Mouse (Mus musculus) hindbrain, embryonic 16.5 days (tissue): ENCODE results near the gene S100a11. TPM values are rescaled to one million over a fixed set of nuclear protein-coding genes. Genes with fewer than 3 reads are reported as not detected.

Experiments
- ATAC-seq: fragments of 200-750 bp; cut with Nextera tagmentation; 2 replicates; pipeline ENCODE4 v1.8.0; 2017; ENCODE audit warnings: moderate TSS enrichment, moderate library complexity
- H3K27ac ChIP-seq: fragments of 300-500 bp; sonication (generic); 2 replicates; pipeline ENCODE4 v1.5.1; 2014; ENCODE audit warnings: low read depth, mild to moderate bottlenecking, control low read depth, low read length, moderate library complexity
- H3K27me3 ChIP-seq: fragments of 300-500 bp; sonication (generic); replicated peaks from 2 replicates; pipeline ENCODE4 v1.6.1; 2014; ENCODE audit warnings: low read length; ENCODE audit not compliant: control insufficient read depth, insufficient read depth
- H3K36me3 ChIP-seq: fragments of 300-500 bp; sonication (generic); 2 replicates; pipeline ENCODE4 v1.6.1; 2014; ENCODE audit warnings: mild to moderate bottlenecking, low read length, moderate library complexity, mixed read lengths; ENCODE audit not compliant: control insufficient read depth, insufficient read depth
- H3K4me1 ChIP-seq: fragments of 300-500 bp; sonication (generic); 2 replicates; pipeline ENCODE4 v1.6.1; 2014; ENCODE audit warnings: low read depth, low read length; ENCODE audit not compliant: control insufficient read depth, insufficient read depth
- H3K4me2 ChIP-seq: fragments of 300-500 bp; sonication (generic); 2 replicates; pipeline ENCODE4 v1.6.1; 2014; ENCODE audit warnings: mild to moderate bottlenecking, low read length, control low read depth, moderate library complexity
- H3K4me3 ChIP-seq: fragments of 300-500 bp; sonication (generic); 2 replicates; pipeline ENCODE4 v1.5.1; 2014; ENCODE audit warnings: mild to moderate bottlenecking, low read length, control low read depth, moderate library complexity
- H3K9ac ChIP-seq: fragments of 300-500 bp; sonication (generic); 2 replicates; pipeline ENCODE4 v1.6.1; 2014; ENCODE audit warnings: low read depth, mild to moderate bottlenecking, control low read depth, low read length, moderate library complexity
- H3K9me3 ChIP-seq: fragments of 300-500 bp; sonication (generic); 2 replicates; pipeline ENCODE4 v1.6.1; 2014; ENCODE audit warnings: mild to moderate bottlenecking, low read length, moderate library complexity; ENCODE audit not compliant: control insufficient read depth
- WGBS: fragments of 180-500 bp; shearing (Covaris S2); extraction: QIAGEN DNeasy Blood & Tissue Kit; methylation state at CpG from one replicate; pipeline ENCODE4 v1.1.7; 2014; 5-methylcytosine and 5-hydroxymethylcytosine counted together
- polyA plus RNA-seq: library from polyadenylated mRNA; unstranded; fragments of >200 nt; fragmentation: Nextera tagmentation; extraction: Ambion mirVana; gene quantifications from 2 replicates; pipeline ENCODE4 v1.2.1, GENCODE M21; 2015

Gene S100a11
- polyA plus RNA-seq, 1 experiment from 2014 or later: 173 TPM

DNA sequence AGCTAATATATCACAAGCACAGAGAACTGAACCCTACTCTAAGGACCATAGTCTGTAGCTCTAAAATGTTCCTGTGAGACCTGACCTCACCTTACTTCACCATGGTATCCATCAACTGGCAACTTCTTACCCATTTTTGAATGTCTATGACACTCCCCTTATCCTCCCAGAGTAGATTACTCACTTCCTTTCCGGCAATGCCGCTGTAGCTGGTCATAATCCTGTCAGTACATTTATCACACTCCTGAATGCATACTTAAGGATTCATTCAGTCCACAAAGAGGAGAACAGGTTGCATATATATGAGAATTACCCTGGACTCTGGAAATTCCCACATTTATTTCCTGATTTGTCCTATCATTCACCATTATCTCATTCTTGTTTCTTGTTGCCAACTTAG, 2.9 kb upstream of the S100a11 start:
- WGBS: 89% methylated on average over 2 of the region's 2 CpGs
- no peak overlapping the region for H3K4me2 ChIP-seq
- no peak overlapping the region for H3K4me3 ChIP-seq

DNA sequence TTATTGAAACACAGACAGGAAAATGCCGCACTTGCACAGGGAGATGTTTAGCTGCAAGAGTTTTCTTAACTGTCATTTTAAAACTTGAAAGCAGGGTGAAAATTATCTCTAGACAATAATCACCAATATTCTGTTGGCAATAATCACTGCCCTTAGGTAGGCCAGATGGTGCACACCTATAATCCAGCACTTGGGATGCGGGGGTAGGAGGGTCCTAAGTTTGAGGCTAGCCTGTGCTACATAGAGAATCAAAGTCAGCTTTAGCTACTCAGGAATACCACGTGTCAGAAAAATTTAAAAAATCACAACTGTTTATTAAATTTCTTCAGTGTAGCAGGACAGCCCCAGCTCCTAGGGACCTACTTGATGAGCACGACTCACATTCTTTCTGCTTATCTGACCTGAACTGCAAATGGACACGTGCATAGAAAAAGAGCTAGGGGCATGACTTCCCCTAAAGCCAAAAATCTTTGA, 395 bp upstream of the S100a11 start:
- no peaks in the 10 kb centered on the region for H3K36me3 ChIP-seq
- no peak overlapping the region for H3K9ac ChIP-seq
- H3K9me3 ChIP-seq: no peaks in the 10 kb centered on the region
- no peak overlapping the region for H3K27ac ChIP-seq
- H3K4me1 ChIP-seq: no peaks in the 10 kb centered on the region; the same call in 1 of the 2 replicates
- WGBS: 56% methylated on average over 5 of the region's 5 CpGs
- peak overlapping the region; percentile 61 for H3K4me3 ChIP-seq
- peak; percentile 31; the same call in 1 of the 2 replicates for ATAC-seq
- H3K27me3 ChIP-seq: no peaks in the 10 kb centered on the region
- H3K4me2 ChIP-seq: peak overlapping the region; percentile 96

More for the DNA sequence above, 2.9 kb upstream of the S100a11 start:
- H3K27me3 ChIP-seq: no peaks in the 10 kb centered on the region
- H3K36me3 ChIP-seq: no peaks in the 10 kb centered on the region
- no peak for ATAC-seq
- no peak overlapping the region for H3K27ac ChIP-seq
- H3K9me3 ChIP-seq: no peaks in the 10 kb centered on the region
- H3K9ac ChIP-seq: no peak overlapping the region
- no peaks in the 10 kb centered on the region; the same call in 1 of the 2 replicates for H3K4me1 ChIP-seq

DNA sequence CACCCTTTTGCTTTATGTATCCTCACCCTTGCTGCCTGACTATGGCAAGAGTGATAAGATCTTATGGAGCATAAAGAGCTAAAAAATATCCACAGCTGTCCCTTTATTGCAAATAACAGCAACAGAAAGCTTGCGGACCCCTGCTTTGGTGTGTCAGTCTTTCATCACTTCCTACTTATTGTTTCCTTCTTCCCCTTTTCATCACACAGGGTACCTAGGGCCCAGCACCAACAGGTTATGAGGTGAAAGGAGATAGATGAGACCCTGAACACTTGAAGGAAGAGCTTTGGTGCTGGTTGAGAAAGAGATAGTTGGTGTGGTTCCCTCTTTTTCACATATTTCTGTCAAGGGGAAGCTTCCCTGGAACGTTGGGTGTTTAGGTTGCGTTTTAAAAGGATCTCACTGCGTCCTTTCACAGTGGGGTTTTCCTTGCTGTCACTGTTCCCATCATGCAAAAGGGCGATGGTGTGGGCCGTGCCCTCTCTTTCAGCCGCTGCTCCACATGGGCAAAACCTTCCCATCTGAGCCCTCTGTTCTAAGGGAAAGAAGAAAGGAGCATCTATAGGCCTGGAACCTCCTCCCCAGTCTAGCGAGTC, 1.3 kb downstream of the S100a11 start:
- Histone ChIP-seq H3K4me3 (no peak overlapping the region; the same call in 1 of the 2 replicates), H3K4me2 (peak overlapping the region; percentile 96), H3K27me3 (no peaks in the 10 kb centered on the region), H3K36me3 (no peaks in the 10 kb centered on the region), H3K4me1 (no peaks in the 10 kb centered on the region; the same call in 1 of the 2 replicates), H3K9me3 (no peaks in the 10 kb centered on the region), H3K9ac (no peak overlapping the region), H3K27ac (no peak overlapping the region)
- 85% methylated on average over 8 of the region's 8 CpGs for WGBS
- ATAC-seq: no peak

DNA sequence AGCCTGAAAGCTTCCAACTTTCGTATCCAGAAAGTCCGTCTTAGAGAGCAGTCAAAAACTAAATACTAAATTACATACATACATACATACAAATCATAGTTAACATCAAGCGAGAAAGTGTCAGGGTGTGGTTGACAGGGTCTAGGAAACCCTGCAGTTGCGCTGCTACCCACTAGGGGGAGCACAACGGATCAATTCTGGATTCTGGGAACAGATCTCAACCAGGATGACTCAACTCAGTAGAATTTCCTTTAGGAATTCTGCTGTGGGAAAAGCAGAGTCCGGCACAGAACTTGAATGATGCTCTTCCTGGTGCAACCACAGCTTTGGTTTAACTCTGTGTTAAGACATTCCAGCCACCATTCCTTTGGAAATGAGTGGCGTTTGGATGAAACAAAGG, 2.3 kb downstream of the S100a11 start:
- no peaks in the 10 kb centered on the region for H3K27me3 ChIP-seq
- WGBS: 38% methylated on average over 7 of the region's 7 CpGs
- no peaks in the 10 kb centered on the region for H3K9me3 ChIP-seq
- no peak overlapping the region for H3K27ac ChIP-seq
- H3K4me2 ChIP-seq: no peak overlapping the region
- no peak for ATAC-seq
- H3K36me3 ChIP-seq: no peaks in the 10 kb centered on the region
- H3K9ac ChIP-seq: no peak overlapping the region
- H3K4me3 ChIP-seq: no peak overlapping the region
- H3K4me1 ChIP-seq: no peaks in the 10 kb centered on the region; the same call in 1 of the 2 replicates

DNA sequence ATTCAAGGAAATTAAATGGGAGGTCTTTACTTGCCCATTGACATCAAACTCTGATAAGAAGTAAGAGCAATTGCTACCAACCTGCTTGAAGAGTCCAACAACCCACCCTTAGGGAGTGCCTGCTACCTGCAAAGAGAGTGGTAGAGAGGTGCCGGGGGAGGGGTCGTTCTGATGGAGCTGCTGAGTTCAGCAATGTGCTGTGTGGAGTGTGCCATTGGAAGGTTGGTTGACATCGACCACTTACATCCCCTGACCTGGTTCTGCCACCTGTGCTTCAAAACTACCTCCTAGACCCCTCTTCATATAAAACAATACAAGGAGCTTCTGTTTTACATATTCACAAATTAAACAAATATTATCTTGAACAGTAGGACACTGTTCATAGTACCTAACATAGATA, 7.0 kb downstream of the S100a11 start:
- ATAC-seq: no peak
- no peaks in the 10 kb centered on the region for H3K27me3 ChIP-seq
- no peaks in the 10 kb centered on the region for H3K9me3 ChIP-seq
- 87% methylated on average over 3 of the region's 3 CpGs for WGBS
- no peak overlapping the region for H3K27ac ChIP-seq
- H3K4me1 ChIP-seq: no peaks in the 10 kb centered on the region
- H3K36me3 ChIP-seq: no peaks in the 10 kb centered on the region
- H3K9ac ChIP-seq: no peak overlapping the region
- no peak overlapping the region for H3K4me2 ChIP-seq
- no peak overlapping the region for H3K4me3 ChIP-seq

DNA sequence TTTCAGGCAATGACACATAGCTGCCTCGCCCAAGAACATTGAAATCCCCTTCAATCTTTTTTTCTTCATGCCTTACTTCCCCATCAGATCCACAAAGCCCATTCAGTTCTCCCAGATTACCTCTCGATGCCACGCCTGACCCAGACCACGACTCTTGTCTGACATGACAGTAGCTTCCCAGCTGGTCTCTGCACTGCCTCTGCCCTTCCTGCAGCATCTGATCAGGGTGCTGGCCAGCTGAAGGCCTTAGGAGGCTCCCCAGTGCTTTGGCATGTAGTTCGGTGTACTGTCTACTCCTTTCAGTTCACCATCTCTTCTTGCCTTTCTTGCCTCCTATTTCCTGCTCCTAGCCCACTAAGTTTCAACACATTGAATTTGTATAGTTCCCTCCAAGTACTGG, 8.5 kb downstream of the S100a11 start:
- no peaks in the 10 kb centered on the region for H3K27me3 ChIP-seq
- no peak overlapping the region for H3K4me3 ChIP-seq
- no peak overlapping the region for H3K27ac ChIP-seq
- H3K4me1 ChIP-seq: no peaks in the 10 kb centered on the region
- ATAC-seq: no peak
- 79% methylated on average over 5 of the region's 5 CpGs for WGBS
- no peak overlapping the region for H3K4me2 ChIP-seq
- no peaks in the 10 kb centered on the region for H3K36me3 ChIP-seq
- H3K9me3 ChIP-seq: no peaks in the 10 kb centered on the region
- H3K9ac ChIP-seq: no peak overlapping the region

DNA sequence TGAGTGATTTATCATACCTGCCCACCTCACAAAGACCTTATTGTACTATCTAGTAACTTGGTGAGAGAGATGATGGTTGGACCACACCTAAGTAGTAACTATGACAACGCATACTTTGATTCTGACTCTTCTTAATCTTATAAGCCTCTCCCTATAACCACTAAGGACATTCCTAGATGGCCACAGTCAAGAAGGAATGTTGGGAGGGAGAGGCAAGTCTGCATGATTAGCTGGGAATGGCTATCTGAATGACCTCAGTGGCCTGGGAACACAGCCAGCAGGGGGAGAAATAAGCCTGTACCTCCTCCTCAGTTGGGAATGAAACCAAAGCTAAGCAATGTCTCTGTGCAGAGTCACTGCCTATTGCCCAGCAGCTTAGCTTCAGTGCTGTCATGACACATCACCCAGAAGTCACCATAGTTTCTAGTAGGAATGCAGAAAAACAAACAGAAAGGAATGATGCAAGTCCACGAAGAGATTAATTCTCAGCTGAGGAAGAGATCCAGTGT, 16.8 kb downstream of the S100a11 start:
- Histone ChIP-seq H3K9ac (no peak overlapping the region), H3K27ac (no peak overlapping the region), H3K4me1 (no peaks in the 10 kb centered on the region), H3K9me3 (no peaks in the 10 kb centered on the region), H3K4me3 (no peak overlapping the region), H3K27me3 (no peaks in the 10 kb centered on the region), H3K4me2 (no peak overlapping the region), H3K36me3 (no peaks in the 10 kb centered on the region)
- ATAC-seq: no peak
- 69% methylated on average over 2 of the region's 2 CpGs for WGBS

DNA sequence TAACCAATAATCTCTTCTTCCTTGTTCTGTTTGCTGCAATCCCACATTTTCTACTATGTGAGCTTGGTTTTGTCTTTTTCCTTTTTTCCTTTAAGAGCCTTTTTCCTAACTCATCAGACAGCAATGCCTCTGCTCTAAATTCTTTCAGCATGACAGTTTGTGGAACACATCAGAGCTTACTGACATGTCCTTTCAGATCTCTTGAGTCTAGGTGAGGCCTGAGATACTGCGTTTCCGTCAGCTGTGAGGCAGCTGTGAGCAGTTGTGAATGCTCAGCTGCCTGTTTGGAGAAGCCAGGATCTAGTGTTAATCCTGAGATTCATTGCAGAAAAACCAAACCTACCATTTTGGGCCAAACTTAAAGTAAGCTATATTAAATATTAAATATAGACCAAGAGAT, 18.2 kb downstream of the S100a11 start:
- H3K4me1 ChIP-seq: no peaks in the 10 kb centered on the region
- 88% methylated on average over 2 of the region's 2 CpGs for whole genome bisulfite sequencing
- no peak overlapping the region for H3K4me2 ChIP-seq
- H3K27me3 ChIP-seq: no peaks in the 10 kb centered on the region
- H3K9ac ChIP-seq: no peak overlapping the region
- no peak overlapping the region for H3K4me3 ChIP-seq
- H3K9me3 ChIP-seq: no peaks in the 10 kb centered on the region
- no peak for ATAC-seq
- no peak overlapping the region for H3K27ac ChIP-seq
- no peaks in the 10 kb centered on the region for H3K36me3 ChIP-seq

DNA sequence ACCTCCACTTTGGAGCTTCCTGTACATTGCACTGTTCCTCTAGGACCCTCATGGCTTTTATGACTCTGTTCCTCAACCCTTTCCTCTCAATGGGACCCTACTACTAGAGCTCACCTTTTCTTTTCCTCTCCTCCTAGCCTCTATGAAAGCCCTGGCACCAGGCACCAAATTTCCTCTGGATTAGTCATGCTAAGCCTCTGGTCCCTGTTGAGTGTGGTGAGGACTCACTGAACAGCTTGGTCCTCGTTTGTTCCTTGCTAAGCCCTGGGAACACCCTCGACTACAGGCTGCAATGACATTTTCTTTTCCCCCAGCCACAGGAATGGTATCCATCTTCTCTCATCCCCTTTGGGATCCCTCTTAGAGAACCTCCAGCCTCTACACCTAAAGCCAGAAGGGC, 21.2 kb downstream of the S100a11 start:
- WGBS: 80% methylated on average over 2 of the region's 2 CpGs
- Histone ChIP-seq H3K9me3 (no peaks in the 10 kb centered on the region), H3K9ac (no peak overlapping the region), H3K27ac (no peak overlapping the region), H3K4me3 (no peak overlapping the region), H3K27me3 (no peaks in the 10 kb centered on the region), H3K36me3 (no peaks in the 10 kb centered on the region), H3K4me2 (no peak overlapping the region), H3K4me1 (no peaks in the 10 kb centered on the region)
- ATAC-seq: no peak
